Mouse (Mus musculus) CD4-positive, CD25-positive, alpha-beta regulatory T cell, adult 4 months (primary cell): ENCODE data around the gene Mettl7b. TPM values are rescaled to one million over a fixed set of nuclear protein-coding genes. Genes with fewer than 3 reads are reported as not detected.

Source experiments
- ATAC-seq: one replicate; pipeline ENCODE4 v1.8.0; 2017
- polyA plus RNA-seq, 2 experiments: library from polyadenylated mRNA; unstranded; fragments of 100-300 nt; shearing (Covaris generic); gene quantifications; one replicate each; pipeline ENCODE4 v1.2.1; 2017

Gene Mettl7b
- polyA plus RNA-seq, 2 experiments from 2014 or later: not detected

GRCm38 (mm10) chr10:128918246-128918645, 42.5 kb downstream of the Mettl7b start:
- ATAC-seq: no peak

DNA sequence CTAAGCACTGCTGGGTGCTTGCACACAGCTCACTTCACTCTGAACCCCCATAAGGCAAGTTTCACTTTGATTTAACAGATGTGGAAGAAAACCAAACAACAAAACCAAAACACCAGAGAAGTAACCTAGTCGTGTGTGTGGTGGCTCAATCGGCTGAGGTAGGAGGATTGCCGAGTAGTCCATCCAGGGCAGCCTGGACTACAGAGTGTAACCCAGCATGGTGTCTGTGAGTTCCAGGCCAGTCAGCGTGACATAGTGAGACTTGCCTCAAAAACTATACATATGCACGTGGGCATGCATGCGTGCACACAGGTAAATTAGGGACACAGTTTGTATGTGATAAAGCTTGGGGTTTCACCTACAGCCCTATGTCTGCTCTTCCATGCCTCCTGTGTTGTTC, 43.4 kb downstream of the Mettl7b start:
- ATAC-seq: no peak

DNA sequence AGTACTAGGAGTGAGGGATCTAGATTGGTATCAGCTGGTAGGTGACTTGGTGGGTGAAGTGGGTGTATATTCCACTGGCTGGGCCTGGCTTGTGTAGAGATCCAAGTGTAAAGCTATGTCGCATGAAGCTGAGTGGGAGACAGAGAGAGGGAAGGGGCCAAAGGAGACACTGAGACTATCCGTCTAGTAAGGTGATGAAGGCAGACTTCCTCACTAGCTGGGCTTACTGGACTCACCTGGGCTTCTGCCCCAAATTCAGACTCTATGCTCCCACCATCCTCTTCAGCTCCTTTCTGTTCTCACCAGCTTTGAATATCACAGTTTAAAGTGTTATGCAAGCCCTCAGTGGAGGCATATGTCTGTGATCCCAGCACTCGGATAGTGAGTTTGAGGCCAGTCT, 44.1 kb downstream of the Mettl7b start:
- no peak for ATAC-seq

GRCm38 (mm10) chr10:128915550-128915949, 45.2 kb downstream of the Mettl7b start:
- ATAC-seq: no peak

DNA sequence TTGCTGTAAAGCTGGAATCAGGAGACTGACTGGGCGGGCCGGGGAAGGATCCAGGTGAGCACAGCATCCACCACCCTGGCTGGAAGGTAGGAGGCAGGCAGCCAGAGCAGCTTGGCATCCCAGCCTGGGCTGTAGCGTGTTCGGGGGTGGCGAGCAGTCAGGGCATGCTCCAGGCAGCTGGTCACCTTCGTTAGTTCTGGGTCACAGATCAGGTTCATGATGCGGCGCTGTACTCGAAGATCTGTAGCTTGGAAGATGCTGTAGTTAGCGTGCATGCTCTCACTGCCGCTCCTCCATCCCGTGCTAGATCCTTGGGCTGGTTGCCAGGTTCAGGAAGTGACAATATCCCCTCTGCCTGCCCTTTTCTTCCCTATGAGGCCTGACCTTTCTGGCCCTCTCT, 47.1 kb downstream of the Mettl7b start:
- no peak for ATAC-seq

DNA sequence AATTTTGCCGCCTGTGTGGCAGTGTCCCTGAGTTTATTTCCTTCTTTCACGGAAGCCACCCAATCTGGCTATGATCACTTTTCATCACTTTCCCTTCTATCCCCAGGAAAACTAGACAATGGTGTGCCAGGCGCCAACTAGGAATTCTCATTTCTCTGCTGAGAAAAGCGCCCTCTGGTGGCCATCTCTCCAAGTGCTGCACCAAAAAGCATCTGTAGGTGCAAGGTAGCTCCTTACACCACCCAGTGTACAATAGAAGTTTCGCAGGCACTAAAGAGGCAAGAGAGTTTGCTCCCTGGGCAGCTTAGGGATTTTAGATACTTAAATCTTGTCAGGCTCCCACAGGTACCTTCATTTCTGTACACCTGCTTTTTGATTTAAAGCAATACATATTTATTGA, 47.6 kb downstream of the Mettl7b start:
- peak; percentile 95 for ATAC-seq

- ATAC-seq: no peak
Measured at GRCm38 (mm10) chr10:128912791-128913190, 48.0 kb downstream of the Mettl7b start.

DNA sequence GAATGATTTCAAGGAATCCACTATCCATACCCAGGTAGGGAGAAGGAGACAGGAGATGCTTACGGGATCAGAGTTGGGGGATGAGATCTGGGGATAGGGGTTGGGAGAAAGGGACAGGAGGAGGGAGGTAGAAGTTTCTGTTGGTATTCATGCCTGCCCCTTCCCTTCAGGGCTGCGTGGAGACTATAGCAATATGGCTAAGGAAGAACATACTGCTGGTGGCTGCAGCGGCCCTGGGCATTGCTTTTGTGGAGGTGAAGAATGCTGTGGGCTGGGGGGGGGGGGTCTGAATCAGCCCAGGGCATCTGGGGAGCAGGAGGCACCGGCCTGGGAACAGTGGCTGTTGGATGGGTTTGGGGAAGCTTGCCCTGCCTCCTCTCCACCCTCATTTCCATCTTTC, 48.5 kb downstream of the Mettl7b start:
- no peak for ATAC-seq

GRCm38 (mm10) chr10:128911430-128911829, 49.4 kb downstream of the Mettl7b start:
- ATAC-seq: no peak

DNA sequence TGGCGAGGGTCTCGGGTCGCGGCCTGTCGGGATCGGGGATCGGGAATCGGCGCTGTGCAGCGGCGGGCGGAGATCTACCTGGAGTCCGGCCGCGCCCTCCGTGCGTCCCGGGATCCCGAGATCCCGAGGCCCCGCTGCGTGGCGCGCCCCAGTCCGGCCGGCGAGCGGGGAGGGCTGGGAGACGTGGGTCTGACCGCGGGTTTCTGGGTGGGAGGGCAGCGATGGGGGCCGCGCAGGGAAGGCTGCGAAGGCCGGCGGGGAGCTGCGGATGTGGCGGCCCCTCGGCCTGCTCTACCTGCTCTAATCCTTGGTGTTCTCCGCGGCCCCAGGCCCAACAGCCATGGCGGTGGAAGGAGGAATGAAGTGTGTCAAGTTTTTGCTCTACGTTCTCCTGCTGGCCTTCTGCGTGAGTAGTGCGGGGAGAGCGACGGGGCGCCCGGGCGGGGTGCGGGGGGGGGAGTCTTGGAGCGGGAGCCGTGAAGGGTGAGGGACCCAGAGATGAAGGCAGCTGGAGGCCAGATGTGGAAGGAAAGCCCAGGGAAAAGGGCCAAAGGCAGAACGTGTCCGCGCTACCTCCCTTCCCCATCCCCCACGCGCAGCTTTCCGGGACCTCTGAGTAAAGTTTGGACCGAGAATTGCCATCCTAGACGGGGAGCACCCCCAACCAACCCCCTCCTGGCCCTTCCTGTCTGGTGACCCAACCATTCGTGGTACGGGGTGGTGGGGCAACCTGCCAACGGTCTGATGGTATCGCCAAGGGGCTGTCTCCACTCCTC, 50.5 kb downstream of the Mettl7b start:
- no peak for ATAC-seq

DNA sequence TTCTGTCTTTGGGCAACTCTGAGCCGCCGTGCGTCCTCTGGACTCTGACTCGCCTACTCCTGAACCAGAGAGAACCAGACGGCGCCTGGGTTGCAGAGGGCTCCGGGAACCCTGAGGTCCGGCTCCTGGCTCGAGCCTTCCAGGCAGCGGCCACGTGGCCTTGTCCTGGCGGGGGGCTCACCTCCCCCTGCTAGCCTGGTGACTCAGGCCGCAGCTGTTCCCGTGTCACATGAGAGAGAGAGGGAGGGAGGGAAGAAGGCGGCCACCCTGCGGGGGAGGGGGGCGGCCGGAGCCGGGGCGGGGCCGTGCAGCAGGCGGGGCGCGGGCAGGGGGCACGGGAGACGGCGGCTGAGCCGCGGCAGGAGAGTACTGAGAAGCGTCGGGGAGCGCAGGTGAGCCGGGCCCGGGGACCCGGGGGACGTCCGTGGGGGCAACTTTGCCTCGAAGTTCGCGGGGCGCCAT, 51.2 kb downstream of the Mettl7b start:
- no peak for ATAC-seq

DNA sequence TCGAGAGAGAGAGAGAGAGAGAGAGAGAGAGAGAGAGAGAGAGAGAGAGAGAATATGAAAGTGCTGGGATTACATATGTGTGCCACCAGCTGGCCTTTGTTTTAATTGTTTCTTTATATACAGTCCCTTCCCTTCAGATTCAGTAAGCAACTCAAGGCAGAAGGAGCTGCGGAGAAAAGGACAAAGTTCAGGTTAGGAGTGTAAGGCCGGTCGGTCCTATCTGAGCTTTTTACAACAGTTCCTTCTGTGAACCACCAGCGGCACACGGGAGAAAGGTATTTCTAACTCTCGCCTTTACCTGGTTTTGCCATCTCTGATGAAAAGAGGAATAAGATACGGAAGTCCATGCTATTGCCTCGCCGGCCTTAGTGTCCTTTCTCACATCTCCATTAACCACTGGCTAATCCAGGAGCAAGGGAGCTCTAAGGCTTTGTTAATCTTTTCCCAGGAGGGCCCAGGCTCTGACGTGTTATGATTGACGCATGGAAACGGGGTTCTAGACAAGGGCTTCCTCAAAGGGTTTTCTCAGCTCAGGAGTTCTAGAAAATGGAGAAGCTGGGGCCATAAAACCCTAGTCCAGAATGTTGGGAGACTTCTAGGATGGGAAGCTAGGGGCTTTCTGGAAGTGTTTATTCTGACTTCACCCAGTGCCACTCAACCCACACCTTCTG, 51.9 kb downstream of the Mettl7b start:
- ATAC-seq: no peak

Other genes with a start within 250 kb of the Mettl7b start
- 100 to 1,000 TPM; 322 to 370 TPM for gene Dgka, start 216.1 kb downstream of the Mettl7b start, polyA plus RNA-seq
- gene Pym1, start 213.1 kb downstream of the Mettl7b start, polyA plus RNA-seq: 10 to 100 TPM; 58.0 to 86.6 TPM
- under 1 TPM in 1 of 2 experiments, not detected in 1; 0.27 TPM for gene Mmp19, start 170.1 kb downstream of the Mettl7b start, polyA plus RNA-seq
- 100 to 1,000 TPM in 1 of 2 experiments, 10 to 100 TPM in 1; 73.0 to 125 TPM for gene Dnajc14, start 156.9 kb downstream of the Mettl7b start, polyA plus RNA-seq
- gene Tmem198b, start 156.6 kb downstream of the Mettl7b start, polyA plus RNA-seq: 1 to 10 TPM; 2.9 to 9.2 TPM
- 100 to 1,000 TPM; 199 to 211 TPM for gene Sarnp, start 143.7 kb downstream of the Mettl7b start, polyA plus RNA-seq
- 10 to 100 TPM; 66.1 to 66.4 TPM for gene Ormdl2, start 139.3 kb downstream of the Mettl7b start, polyA plus RNA-seq
- gene Gdf11, start 69.3 kb downstream of the Mettl7b start, polyA plus RNA-seq: 1 to 10 TPM; 7.9 to 8.1 TPM
- gene Cd63, start 60.0 kb downstream of the Mettl7b start, polyA plus RNA-seq: under 1 TPM; 0.51 to 0.65 TPM
- gene Rdh5, start 38.1 kb downstream of the Mettl7b start, polyA plus RNA-seq: 10 to 100 TPM; 12.4 to 23.7 TPM
- gene Bloc1s1, start 37.0 kb downstream of the Mettl7b start, polyA plus RNA-seq: 100 to 1,000 TPM; 227 to 233 TPM
- 1 to 10 TPM; 2.9 to 3.1 TPM for gene Itga7, start 27.2 kb downstream of the Mettl7b start, polyA plus RNA-seq
- not detected for gene Olfr9, start 28.4 kb upstream of the Mettl7b start, polyA plus RNA-seq
- not detected for gene Olfr763, start 49.8 kb upstream of the Mettl7b start, polyA plus RNA-seq
- not detected for gene Olfr764-ps1, start 78.9 kb upstream of the Mettl7b start, polyA plus RNA-seq
- not detected for gene Olfr765, start 89.0 kb upstream of the Mettl7b start, polyA plus RNA-seq
- gene Olfr766-ps1, start 108.0 kb upstream of the Mettl7b start, polyA plus RNA-seq: under 1 TPM in 1 of 2 experiments, not detected in 1; 0.11 TPM
- under 1 TPM in 1 of 2 experiments, not detected in 1; 0.17 TPM for gene Olfr767, start 121.9 kb upstream of the Mettl7b start, polyA plus RNA-seq
- not detected for gene Olfr768, start 138.4 kb upstream of the Mettl7b start, polyA plus RNA-seq
- not detected for gene Olfr769, start 156.9 kb upstream of the Mettl7b start, polyA plus RNA-seq
- not detected for gene Olfr770, start 178.0 kb upstream of the Mettl7b start, polyA plus RNA-seq
- not detected for gene Olfr771, start 203.8 kb upstream of the Mettl7b start, polyA plus RNA-seq
- gene Olfr772, start 216.9 kb upstream of the Mettl7b start, polyA plus RNA-seq: not detected
- not detected for gene Olfr773, start 226.4 kb upstream of the Mettl7b start, polyA plus RNA-seq